Mouse (Mus musculus): ENCODE measurements around the gene Cp.

DNA sequence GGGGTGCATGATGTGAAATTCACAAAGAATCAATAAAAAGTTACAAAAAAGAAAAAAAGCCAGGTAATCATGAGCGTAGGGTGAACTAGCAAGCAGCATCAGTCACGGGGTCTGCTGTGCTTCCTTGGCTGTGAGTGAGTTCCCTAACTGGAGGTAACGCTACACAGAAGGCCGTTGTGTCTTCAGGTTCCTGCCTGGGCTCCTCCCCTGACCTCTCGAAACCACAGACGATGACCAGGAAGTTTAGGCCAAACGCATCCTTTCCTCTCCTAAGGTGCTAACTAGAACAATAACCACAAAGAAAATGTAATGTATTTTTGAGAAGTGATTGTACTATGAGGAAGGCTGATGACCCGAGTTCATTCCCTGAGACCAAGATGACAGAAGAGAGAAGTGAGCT is 47.6 kb downstream of the Cp start:
- TF ChIP-seq POLR2A (IDR thresholded peaks at IDR 0.05; ENCODE audit: low read depth, low read length) = no peak
- no peak for TF ChIP-seq MEF2A (IDR thresholded peaks at IDR 0.05; ENCODE audit: borderline replicate concordance, low read depth, low read length)
